Mouse (Mus musculus) embryo, embryonic 10.5 days (tissue): ENCODE measurements at regions not wholly inside any gene's neighbourhood (a gene's known extent, or its start where the extent isn't known, plus 50 kb on each side); places are given as distances from the start of the nearest gene placed in this dataset.

Experiments used
- DNase-seq: peaks from one replicate; pipeline ENCODE4 v3.0.0-alpha.2; 2015; ENCODE audit warnings: low spot score

DNA sequence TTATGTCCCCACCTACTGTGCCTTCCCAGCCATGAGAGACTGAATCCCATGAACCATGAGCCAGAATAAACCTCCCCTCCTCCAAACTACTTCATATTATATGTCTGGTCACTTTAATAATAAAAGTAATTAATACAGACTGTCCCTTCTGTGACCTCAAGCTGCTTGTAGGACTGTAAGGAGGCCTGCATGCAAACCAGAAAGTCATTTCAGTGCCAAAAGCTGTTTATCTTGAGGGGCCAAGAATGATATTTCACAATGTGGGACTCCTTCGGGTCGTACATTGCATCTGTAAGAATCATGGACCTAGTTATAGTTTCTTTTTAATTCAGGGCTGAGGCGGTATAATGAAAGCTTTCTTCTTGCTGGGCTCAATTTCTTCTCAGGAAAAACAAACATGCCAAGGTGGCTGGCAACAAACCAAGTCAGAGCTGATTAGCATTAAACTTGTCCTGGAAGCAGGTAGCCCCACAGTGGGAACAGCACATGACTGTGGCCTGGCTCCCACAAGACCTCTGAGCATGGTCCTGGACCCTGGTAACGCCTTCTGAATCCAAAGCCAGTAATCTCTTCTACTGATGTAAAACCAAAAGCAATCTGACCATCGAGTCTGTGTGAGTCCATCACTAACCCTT lies 162.3 kb upstream of the Hnrnpa3 start:
- no peak for DNase-seq

DNA sequence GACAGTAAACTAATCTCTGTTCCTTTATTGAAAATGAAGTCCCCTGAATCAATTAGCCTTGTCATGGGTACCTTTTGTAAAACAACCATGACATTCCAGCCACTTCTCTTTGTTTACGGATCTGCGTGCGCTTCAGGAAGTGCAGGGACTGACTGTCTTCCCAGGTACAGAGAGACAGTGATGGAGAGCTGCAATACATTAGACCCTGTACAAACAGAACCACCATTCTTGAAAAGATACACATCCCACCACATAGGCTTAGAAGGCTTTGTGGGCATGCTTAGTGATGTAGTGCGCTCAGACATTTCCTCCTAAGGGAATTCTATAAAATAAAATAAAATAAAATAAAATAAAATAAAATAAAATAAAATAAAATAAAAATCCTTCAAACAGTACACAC lies 148.8 kb upstream of the Hnrnpa3 start:
- peak; percentile 31 for DNase-seq

DNA sequence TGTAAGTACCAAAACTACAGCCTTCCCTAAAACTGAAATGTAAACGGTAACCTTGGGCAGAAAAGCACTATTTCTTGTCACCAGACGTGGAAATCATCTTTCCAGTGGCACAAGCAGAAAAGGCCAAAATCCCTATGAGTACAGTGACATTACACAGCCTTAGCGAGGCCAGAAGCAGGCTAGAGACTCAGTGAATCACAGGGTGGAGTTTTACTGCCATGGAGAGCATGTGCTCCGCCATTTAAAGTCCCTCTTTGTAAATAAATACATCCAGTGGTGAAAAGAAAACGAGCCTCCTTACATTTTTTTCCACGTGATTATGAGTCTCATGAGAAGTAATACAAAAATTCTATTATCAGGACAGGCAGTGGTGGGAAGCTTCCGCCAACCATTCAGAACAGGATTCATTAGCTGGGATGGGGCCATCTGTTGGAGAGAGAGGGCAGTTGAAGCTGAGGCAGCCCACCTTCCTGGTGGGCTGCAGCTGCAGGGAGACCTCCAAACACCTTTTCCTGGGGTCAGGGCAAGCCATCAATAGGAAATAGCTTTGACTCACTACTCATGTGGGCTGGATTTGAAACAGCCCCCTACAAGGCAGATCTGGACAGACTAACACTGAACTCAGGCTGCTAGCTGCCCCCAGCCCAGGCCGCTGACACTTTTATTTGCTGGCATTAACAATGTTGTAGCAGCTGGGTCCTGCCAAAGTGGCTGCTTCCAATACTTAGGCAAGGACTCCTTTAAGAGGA lies 146.5 kb upstream of the Hnrnpa3 start:
- DNase-seq = peak; percentile 48

DNA sequence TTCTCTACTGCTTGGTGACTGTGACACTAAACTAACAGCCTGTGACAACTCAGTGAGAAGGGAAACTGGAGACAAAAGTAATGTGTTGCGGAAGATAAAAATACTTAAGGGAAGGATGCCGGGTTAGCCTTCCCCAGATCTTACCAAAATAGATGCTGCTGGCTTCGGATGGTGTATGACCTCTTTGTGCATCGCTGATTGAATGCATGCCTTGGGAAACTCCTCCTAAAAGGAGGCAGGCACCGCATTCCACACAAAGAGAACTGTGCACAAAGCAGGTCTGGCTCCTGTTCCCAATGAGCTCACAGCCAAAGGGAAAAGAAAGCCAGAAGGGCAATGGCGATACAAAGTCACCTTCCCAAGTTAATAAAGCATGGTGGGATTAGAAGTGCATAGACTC lies 144.9 kb upstream of the Hnrnpa3 start:
- DNase-seq = peak; percentile 38

DNA sequence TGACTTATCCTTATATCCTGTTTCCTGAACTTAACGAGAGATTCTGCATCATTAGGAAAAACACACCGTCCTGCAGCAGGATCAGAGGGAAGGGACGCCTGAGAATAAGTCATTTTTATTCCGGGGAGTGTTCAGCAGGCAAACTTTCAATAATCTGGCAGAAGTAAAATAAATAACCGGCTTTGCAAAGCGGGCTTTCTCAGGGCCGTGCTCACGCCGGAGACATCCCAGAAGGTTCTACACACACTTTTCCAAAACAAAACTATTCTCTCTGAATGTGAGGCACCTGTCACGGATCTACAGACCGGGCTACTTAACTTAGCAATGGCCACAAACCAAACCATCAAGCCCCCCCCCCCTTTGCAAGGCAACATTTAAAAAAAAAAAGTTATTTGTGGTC lies 142.8 kb upstream of the Hnrnpa3 start:
- no peak for DNase-seq

DNA sequence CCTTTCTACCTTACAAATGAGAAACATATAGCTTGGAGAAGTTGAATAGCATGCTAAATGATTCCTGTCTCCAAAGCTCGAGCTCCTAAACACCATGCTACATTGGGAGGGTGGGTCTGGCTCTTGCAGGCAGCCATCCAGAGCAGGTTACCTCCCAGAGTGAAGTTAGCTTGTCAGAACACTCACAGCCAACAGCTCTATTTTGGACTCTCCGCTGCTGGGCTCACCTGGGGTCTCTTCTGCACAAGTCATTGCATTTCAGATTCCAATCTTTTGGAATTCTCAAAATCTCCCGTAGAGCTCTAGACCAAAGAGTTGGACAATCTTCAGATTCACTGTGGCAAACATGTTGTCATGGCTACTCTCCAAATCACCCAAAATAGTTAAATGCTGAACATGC lies 142.0 kb upstream of the Hnrnpa3 start:
- no peak for DNase-seq

DNA sequence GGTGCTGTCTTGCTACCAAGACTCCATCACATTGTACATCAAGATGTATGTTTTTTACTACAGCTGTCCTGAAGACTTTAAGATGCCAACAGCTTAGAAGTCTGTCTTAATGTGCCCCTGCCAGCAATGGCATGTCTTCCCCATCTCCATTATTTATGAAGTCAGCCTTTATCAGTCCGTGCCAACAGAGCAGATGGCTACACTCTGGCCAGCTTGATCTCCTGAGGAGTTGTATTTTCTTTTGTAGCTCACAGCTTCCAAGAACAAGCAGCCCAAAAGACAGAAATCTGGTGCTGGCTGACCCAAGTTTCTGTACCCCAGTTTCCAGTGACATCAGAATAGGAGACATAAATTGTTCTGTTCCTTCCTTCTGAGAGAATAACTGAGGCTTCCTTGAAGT lies 140.5 kb upstream of the Hnrnpa3 start:
- no peak for DNase-seq

DNA sequence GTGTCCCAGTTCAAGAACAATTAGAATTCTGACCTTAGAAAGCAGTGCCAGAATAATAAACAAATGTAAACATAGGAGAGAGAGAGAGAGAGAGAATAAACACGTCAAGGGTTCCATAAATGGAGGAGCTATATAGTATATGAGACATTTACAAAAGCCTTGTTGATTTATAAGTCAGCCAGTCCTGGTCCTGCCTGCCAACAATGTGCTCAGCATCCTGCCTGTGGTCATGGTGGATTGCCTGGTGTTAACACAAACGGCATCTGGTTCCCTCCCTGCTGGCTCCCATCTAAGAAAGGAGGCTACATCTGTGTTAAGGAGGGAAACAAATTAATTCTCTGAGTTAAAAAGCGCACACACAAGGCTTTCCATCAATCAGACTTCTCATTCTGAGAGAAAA lies 133.5 kb upstream of the Hnrnpa3 start:
- DNase-seq = no peak

DNA sequence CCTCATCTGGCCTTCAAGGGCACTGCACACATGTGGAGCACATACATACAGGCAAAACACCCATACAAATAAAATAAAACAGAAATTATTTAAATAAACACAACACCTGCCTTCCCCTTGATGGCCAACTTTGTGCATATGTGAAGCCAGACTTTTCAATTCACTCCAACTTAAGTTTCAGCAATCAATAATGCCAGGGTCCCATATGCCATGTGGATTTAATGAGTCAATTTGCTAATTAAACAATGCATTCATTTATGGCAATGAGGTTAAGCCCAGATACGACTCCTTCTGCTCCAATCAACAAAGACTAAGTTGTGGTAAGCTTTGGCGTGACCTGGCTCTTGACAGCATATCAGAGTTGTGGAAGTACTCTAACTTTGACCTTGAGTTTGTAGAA lies 130.4 kb upstream of the Hnrnpa3 start:
- DNase-seq = no peak

DNA sequence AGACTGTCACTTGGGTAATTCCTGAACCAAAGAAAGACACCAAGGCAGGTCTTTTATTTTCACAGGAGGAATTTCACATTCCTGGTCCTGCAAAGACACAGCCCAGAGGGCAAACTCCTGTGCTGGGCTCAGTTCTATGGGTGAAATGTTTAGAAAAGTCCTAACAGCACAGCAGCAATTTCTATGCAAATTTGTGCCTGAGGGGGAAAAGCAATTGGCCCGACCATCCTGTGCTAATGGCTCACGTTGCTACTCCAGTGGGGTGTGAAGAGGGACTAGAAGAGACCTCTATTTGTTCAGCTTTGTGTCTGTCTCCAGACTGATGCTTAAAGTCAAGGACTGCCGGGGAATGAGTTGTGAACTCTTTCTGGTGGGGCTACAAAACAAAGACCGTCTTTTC lies 120.9 kb upstream of the Hnrnpa3 start:
- no peak for DNase-seq

DNA sequence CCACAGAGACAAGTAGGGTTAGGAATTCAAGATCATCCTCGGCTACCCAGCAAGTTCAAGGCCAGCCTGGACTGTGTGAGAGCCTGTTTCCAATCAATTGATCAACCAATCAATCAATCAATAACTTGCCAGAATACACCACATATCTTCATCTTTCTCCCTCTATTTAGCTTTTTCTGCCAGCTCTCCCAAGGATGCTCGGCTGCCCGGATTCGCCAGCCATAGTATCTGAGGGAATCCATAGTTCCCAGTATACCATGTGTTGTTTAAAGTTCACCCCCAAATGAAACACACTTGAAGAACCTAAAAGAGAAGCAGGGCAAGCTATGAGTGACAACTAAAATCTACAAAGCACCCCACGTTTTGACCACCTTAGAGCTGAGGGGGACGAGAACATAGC lies 119.3 kb upstream of the Hnrnpa3 start:
- no peak for DNase-seq

DNA sequence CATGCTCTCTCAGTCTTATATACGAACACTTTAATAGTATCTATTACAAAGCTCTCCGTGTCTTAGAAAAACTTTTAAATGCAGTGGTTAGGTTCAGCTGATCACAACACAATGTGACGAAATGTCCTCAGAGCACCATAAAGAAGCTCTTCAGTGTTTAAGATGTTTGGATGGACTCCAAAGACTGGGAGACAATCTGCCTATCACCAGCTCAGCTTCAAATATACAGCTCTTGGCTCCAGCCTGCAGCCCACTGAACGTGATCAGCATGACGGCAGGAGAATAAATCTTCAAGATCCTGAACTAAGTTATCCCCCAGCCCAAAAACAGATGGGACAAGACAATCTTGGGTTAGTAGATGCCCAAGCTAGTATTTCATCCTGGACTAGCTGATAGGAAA lies 116.7 kb upstream of the Hnrnpa3 start:
- DNase-seq = no peak

DNA sequence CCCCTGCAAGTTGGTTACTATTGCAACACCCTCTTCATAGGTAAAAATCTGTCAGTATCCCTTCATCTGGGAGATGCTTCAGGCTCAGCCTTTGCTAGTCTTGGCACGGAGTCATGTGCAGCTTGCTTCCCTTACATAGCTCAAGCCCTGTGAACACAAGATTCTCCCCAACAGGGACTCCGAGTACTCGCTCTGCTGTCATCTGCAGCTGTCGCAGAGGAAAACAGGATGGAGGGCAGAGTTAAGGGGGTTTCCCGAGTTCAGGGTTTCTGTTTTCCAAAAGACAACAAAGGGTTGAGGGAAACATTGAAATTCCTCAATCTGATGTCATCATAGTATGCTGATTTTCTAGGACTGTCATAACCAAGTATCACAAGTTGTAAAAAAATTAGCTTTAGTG lies 116.3 kb upstream of the Hnrnpa3 start:
- DNase-seq = no peak

DNA sequence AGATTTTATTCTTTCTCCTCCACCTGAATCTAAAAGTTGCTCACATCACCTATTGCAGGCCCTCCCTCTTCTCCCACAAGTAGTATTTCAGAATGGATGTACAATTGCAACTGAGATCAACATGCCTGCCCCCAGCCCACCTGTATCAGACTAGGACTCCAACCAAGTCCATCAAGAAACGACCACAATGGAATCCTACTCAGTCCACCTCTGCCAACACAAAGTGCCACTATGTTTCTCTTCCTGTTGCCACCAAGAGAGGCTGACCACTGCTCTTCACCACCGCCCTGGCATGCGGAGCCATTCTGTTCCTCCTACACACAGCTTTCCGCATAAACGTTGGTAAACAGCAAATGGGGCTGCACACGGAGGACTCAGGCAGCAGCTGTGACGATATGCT lies 113.1 kb upstream of the Hnrnpa3 start:
- no peak for DNase-seq

DNA sequence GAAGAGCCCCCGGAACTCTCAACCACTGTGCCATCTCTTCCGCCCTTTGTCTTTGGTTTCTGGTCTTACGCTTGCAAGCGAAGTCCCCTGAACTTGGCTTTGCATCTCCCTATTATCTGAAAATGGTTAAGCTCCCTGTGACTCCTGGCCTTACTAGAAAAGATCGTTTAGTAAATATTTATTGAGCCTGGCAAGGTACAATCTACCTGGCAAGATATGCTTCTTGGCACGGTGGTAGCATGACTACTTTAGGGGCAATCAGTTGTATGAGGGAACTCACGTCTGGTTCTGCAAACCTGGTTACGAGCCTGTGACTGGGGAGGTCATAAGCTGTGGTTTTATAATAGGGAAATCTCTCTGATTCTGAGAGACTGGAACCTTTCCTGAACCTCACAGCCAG lies 103.4 kb upstream of the Hnrnpa3 start:
- DNase-seq = no peak

DNA sequence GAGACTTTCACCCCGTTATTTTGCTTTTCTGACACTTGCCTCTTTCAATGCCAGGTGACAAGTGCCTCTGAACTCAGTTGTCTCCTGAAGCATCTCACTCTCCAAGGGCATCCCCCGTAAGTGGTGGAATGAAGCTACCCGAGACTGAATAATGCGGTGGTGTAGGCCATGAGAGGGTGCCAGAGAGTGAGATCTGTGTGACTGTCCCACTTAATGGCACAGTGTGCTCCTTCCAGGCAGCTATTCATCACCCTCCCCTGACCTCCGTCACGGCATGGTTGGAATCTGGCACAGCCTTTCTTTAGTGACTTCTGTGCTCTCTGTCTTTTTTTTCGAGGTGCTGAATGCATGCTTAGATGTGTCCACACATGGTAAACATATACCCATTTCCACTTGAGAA lies 102.3 kb upstream of the Hnrnpa3 start:
- peak; percentile 32 for DNase-seq

DNA sequence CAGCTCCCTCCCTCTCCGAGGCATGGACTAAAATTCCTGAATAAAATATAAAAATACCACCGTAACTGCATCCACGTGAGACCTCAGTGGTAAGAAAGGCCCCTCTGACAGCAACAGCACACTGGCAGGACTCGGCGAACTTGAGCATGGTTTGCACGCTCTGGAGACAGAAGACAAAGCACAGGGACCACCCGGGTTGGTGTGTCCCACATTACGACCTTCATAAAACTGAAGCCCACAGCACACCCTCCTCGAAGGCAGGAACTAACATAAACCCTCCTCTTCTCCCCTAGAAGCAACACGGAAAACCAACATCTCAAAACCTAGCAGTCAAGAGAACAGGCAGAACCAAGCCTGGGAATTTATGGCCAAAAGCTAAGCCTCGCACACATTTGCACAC lies 101.7 kb upstream of the Hnrnpa3 start:
- no peak for DNase-seq

DNA sequence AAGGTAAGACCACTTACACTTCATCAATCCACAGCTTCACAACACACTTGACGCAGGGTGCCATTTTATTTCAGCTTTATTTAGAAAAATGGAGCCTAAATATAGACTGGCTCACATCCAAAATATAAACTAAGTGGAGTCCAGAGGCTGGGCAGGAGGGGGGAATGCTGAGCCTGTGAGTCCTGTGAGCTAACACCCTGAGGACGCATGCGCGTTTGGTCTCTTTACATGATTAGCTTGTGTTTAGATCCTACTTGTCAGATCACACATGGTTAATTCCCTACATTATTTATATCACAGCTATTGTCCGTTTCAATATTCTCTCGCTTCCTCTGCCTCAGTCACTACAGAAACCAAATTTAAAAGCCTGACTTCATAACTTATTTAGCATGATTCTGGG lies 99.1 kb upstream of the Hnrnpa3 start:
- DNase-seq = no peak

DNA sequence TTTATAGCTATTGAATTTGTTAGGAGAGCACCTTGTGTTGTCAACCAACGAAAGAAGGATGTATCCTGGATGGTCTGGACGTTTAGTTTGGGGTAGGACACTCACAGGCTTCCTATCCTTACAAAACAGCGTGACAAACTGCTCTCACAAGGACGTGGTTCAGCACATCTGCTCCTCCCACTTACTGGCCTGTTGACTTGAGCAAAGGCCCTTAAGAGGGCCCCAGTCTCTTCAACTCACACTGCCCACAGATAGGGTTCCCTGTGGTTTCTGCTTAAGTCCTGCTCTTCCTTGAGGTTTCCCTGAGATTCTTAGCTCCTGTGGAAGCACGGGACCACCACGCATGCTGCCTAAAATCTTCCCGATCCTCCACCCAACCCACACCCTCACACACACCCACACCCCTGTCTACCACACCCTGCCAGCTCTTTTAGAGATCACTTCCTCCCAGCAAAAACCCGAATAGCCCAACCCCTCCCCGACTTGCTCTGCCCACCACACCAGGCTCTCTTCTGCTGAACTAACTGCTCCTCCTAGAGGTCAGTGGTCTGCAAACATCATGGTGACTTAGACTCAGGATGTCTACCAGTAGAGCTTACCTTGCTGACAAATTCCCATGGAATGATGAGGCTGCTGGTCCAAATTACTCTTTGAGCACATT lies 95.7 kb upstream of the Hnrnpa3 start:
- no peak for DNase-seq

DNA sequence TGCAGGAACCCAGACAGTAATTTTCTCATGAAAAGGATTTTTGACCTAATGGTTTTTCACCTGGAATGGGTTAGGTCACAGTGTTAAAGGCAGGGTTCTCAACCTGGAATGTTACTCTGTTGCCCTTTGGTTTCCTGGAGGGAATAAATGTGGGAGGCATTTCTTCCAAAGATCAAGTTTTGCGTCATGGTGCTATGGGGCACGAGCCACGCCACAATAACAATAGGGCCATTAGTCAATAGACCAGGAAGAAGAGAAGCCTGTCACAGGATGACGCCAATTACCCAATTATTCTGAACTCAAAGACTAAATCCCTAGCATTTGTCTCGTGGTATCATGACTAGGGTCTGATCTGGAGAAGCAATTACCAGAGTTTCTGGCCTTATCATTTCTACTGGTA lies 94.3 kb upstream of the Hnrnpa3 start:
- no peak for DNase-seq

DNA sequence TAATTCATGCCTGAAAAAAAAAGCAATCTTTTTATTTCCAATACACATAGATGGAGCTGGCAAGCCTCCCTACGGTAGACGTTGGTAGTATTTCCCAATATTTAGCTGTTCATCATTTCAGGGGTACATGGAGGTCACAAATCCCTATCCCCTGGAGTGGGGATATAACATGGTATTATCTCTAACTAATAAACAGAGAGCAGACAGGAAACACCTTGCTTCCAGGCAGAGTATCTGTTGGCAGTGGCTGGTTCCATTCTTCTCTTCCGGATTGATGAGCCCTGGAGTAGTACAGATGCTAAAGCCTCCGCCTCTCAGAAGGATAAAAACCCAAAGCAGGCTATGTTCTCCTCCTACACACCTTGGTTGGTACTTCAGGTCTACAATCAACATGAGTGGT lies 91.9 kb upstream of the Hnrnpa3 start:
- no peak for DNase-seq

DNA sequence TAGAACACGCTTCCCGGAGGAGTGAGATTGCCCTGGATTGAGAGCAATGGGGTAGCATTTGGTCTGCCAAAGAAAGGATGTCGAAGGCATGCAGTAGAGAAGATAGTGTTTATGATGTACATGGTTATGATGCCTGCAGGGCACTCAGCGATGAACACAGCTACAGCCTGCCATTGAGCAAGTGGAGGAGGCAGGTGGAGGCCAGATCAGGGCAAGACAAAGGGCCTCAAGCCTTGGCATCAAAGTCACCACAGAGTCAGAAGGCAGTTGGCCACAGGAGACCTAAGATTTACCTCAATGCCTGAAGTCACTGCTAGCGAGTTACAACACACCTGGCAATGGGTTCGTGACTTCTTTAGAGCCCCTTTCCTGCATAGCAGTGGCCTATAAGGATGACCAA lies 89.3 kb upstream of the Hnrnpa3 start:
- DNase-seq = no peak

DNA sequence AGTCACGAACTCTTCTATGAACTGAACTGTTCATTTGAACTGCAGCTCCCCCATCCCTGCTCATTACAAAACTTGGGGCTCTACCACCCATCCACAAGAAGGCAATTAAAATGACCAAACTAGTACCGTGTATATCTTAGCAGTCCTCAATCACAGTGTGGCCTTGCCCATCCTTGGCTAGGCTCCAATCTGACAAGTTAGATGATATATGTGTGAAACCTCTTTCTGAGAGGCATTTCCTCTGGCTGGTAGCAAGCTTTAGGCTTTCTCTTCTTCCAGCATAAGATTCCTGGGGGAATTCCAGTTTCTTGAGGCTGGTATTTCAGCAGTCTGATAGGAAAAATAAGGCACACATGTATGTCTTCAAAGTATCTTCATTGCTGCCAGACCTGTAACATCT lies 88.8 kb upstream of the Hnrnpa3 start:
- DNase-seq = no peak

DNA sequence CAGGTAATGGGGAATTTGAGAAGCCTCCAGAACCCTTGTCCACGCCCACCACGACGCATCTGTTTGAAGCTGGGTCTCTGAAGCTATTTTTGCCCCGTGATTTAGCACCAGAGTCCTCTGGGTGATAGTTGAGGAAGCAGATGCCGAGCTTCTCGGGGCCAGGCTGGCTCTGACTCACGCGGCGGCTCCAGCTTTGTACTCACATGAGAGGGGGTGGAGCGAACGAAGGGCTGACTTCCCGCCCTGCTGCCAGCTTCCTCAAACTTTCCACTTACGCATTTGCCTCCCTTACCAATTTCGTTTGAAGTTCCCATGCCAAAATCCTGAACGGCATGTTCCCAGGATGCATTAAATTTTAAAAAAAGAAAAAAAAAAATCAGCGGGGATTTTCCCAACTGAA lies 74.1 kb upstream of the Hnrnpa3 start:
- peak; percentile 88 for DNase-seq
